Mouse (Mus musculus) forebrain, postnatal 0 days (tissue): ENCODE measurements at regions not wholly inside any gene's neighbourhood (a gene's known extent, or its start where the extent isn't known, plus 50 kb on each side); places are given as distances from the start of the nearest gene placed in this dataset.

Experiments
- ATAC-seq: fragments of 200-750 bp; cut with Nextera tagmentation; 2 replicates; pipeline ENCODE4 v1.8.0; 2017; ENCODE audit warnings: mild to moderate bottlenecking, moderate library complexity
- DNase-seq: peaks from one replicate; pipeline ENCODE4 v3.0.0-alpha.2; 2015
- H3K27ac ChIP-seq: fragments of 300-500 bp; sonication (generic); 2 replicates; pipeline ENCODE4 v1.5.1; 2014; ENCODE audit warnings: low read depth, mild to moderate bottlenecking, antibody characterized with exemption, low read length, moderate library complexity, mixed read lengths
- H3K27me3 ChIP-seq: fragments of 300-500 bp; sonication (generic); 2 replicates; pipeline ENCODE4 v1.6.1; 2014; ENCODE audit warnings: mild to moderate bottlenecking, low read length, mixed read lengths; ENCODE audit not compliant: insufficient read depth
- H3K36me3 ChIP-seq: fragments of 300-500 bp; sonication (generic); 2 replicates; pipeline ENCODE4 v1.6.1; 2014; ENCODE audit warnings: mild to moderate bottlenecking, moderate library complexity; ENCODE audit not compliant: insufficient read depth
- H3K4me1 ChIP-seq: fragments of 300-500 bp; sonication (generic); 2 replicates; pipeline ENCODE4 v1.6.1; 2014; ENCODE audit warnings: antibody characterized with exemption; ENCODE audit not compliant: insufficient read depth
- H3K4me2 ChIP-seq: fragments of 300-500 bp; sonication (generic); 2 replicates; pipeline ENCODE4 v1.6.1; 2014; ENCODE audit warnings: low read depth, mild to moderate bottlenecking, moderate library complexity
- H3K4me3 ChIP-seq: fragments of 300-500 bp; sonication (generic); 2 replicates; pipeline ENCODE4 v1.5.1; 2014; ENCODE audit warnings: low read depth, low read length, mixed read lengths
- H3K9ac ChIP-seq: fragments of 300-500 bp; sonication (generic); 2 replicates; pipeline ENCODE4 v1.6.1; 2014; ENCODE audit warnings: mild to moderate bottlenecking
- H3K9me3 ChIP-seq: fragments of 300-500 bp; sonication (generic); 2 replicates; pipeline ENCODE4 v1.6.1; 2016; ENCODE audit warnings: low read length
- CTCF ChIP-seq: sonication (generic); IDR thresholded peaks from 2 replicates; pipeline ENCODE4 v1.5.1; 2016; ENCODE audit warnings: antibody characterized with exemption, control low read depth, low read depth
- WGBS: fragments of 180-500 bp; shearing (Covaris S2); extraction: QIAGEN DNeasy Blood & Tissue Kit; methylation state at CpG from one replicate; pipeline ENCODE4 v1.1.7; 2014; 5-methylcytosine and 5-hydroxymethylcytosine counted together

GRCm38 (mm10) chr11:39453329-39453952, 1241.6 kb downstream of the Mat2b start:
- no peak overlapping the region for H3K27ac ChIP-seq
- no peak overlapping the region for H3K9ac ChIP-seq
- H3K36me3 ChIP-seq, result no peaks in the 10 kb centered on the region
- no peaks in the 10 kb centered on the region for H3K27me3 ChIP-seq
- peak; percentile 45; the same call in 1 of the 2 replicates for ATAC-seq
- H3K4me3 ChIP-seq, result no peak overlapping the region
- WGBS, result 53% methylated on average over 5 of the region's 5 CpGs
- TF ChIP-seq CTCF, result no peak
- H3K9me3 ChIP-seq, result no peaks in the 10 kb centered on the region
- H3K4me2 ChIP-seq, result no peak overlapping the region
- DNase-seq, result peak; percentile 14
- H3K4me1 ChIP-seq, result no peaks in the 10 kb centered on the region

- WGBS, result 74% methylated on average over 2 of the region's 2 CpGs
- no peaks in the 10 kb centered on the region for H3K36me3 ChIP-seq
- no peak for DNase-seq
These were observed 1248.6 kb downstream of the Mat2b start for GRCm38 (mm10) chr11:39446374-39446773.

GRCm38 (mm10) chr11:39411691-39412090, 1283.3 kb downstream of the Mat2b start:
- peak; percentile 34; the same call in 1 of the 2 replicates for ATAC-seq
- 34% methylated on average over 2 of the region's 2 CpGs for WGBS
- DNase-seq, result peak; percentile 50
- TF ChIP-seq CTCF, result no peak
- H3K4me2 ChIP-seq, result no peak overlapping the region
- H3K4me3 ChIP-seq, result no peak overlapping the region
- H3K27ac ChIP-seq, result 0 out of 2 replicates have a peak overlapping the region, but pooled peaks have one; percentile 1
- H3K27me3 ChIP-seq, result no peaks in the 10 kb centered on the region
- H3K9ac ChIP-seq, result no peak overlapping the region
- 0 out of 2 replicates have a peak, but pooled peaks cover 4% of the 10 kb centered on the region for H3K4me1 ChIP-seq
- H3K9me3 ChIP-seq, result no peaks in the 10 kb centered on the region
- no peaks in the 10 kb centered on the region for H3K36me3 ChIP-seq

More at GRCm38 (mm10) chr11:39446374-39446773, 1248.6 kb downstream of the Mat2b start:
- no peak for ATAC-seq
- H3K27me3 ChIP-seq, result no peaks in the 10 kb centered on the region
- H3K4me1 ChIP-seq, result no peaks in the 10 kb centered on the region
- H3K4me2 ChIP-seq, result no peak overlapping the region
- H3K9ac ChIP-seq, result no peak overlapping the region
- H3K27ac ChIP-seq, result no peak overlapping the region
- no peak for TF ChIP-seq CTCF
- no peak overlapping the region for H3K4me3 ChIP-seq
- H3K9me3 ChIP-seq, result no peaks in the 10 kb centered on the region

- H3K4me3 ChIP-seq, result no peak overlapping the region
- no peak overlapping the region for H3K27ac ChIP-seq
- TF ChIP-seq CTCF, result peak; percentile 50
- no peaks in the 10 kb centered on the region for H3K36me3 ChIP-seq
- 0 out of 2 replicates have a peak, but pooled peaks cover 4% of the 10 kb centered on the region for H3K4me1 ChIP-seq
- DNase-seq (no peak), ATAC-seq (no peak)
- H3K4me2 ChIP-seq, result no peak overlapping the region
- H3K9ac ChIP-seq, result no peak overlapping the region
- no peaks in the 10 kb centered on the region for H3K9me3 ChIP-seq
- H3K27me3 ChIP-seq, result no peaks in the 10 kb centered on the region
- WGBS, result 67% methylated on average over 2 of the region's 2 CpGs
These were observed 1283.8 kb downstream of the Mat2b start for GRCm38 (mm10) chr11:39411182-39411581.

- DNase-seq, result no peak
- H3K36me3 ChIP-seq, result no peaks in the 10 kb centered on the region
- no peaks in the 10 kb centered on the region for H3K4me1 ChIP-seq
- H3K4me2 ChIP-seq, result no peak overlapping the region
- H3K27ac ChIP-seq, result no peak overlapping the region
- ATAC-seq, result no peak
- no peak overlapping the region for H3K4me3 ChIP-seq
- no peaks in the 10 kb centered on the region for H3K27me3 ChIP-seq
- H3K9me3 ChIP-seq, result no peaks in the 10 kb centered on the region
- no peak overlapping the region for H3K9ac ChIP-seq
- no peak for TF ChIP-seq CTCF
These were observed 1330.2 kb downstream of the Mat2b start for GRCm38 (mm10) chr11:39364827-39365226.

- ATAC-seq (no peak), DNase-seq (no peak)
- Histone ChIP-seq H3K36me3 (no peaks in the 10 kb centered on the region), H3K27me3 (no peaks in the 10 kb centered on the region), H3K27ac (no peak overlapping the region), H3K9me3 (no peaks in the 10 kb centered on the region), H3K4me2 (no peak overlapping the region), H3K4me3 (no peak overlapping the region), H3K4me1 (no peaks in the 10 kb centered on the region), H3K9ac (no peak overlapping the region)
- no peak for TF ChIP-seq CTCF
- WGBS, result 22% methylated on average over 1 of the region's 1 CpGs
These were observed 1344.4 kb downstream of the Mat2b start for GRCm38 (mm10) chr11:39350616-39351015.
